Mouse (Mus musculus) lung, adult 2 months (tissue): ENCODE measurements at regions not wholly inside any gene's neighbourhood (a gene's known extent, or its start where the extent isn't known, plus 50 kb on each side); places are given as distances from the start of the nearest gene placed in this dataset.

Source experiments
- CTCF ChIP-seq: fragments of 200-500 bp; IDR thresholded peaks from 2 replicates; pipeline ENCODE4 v1.5.1; 2011; ENCODE audit warnings: mild to moderate bottlenecking, low read length, control low read depth; ENCODE audit not compliant: insufficient read depth
- POLR2A ChIP-seq: fragments of 200-500 bp; IDR thresholded peaks from 2 replicates; pipeline ENCODE4 v1.6.1; 2011; ENCODE audit warnings: low read depth, mild to moderate bottlenecking, control low read depth, low read length, borderline replicate concordance; ENCODE audit errors: extremely low read depth

DNA sequence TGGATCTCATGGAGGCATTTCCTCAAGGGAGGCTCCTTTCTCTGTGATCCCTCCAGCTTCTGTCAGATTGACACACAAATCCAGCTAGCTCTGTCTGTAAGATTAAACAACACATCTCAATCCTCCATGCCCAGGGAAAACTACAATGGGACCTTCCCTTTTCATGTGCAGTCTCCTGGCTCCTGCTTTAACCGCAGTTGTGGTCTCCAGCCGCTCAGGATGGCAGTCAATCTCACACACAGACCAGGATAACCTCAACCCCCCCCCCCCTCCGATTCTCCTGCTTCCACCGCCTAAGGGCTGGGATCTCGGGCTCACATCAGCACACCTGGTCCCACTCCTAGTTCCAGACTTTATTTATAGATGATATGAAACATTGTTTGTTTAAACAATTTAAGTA, 66.1 kb upstream of the Slc34a2 start:
- TF ChIP-seq CTCF (no peak), POLR2A (no peak)
